24 mouse cellular contexts compared by ENCODE assay signal in genomic region chr10:117876801-117877200, GRCm38 (mm10). TPM values are rescaled to one million over a fixed set of nuclear protein-coding genes. Genes with fewer than 3 reads are reported as not detected.
DNase-seq lines count a peak whose midpoint lies in the region; ATAC-seq and TF ChIP-seq lines count a peak whose summit lies in the region.
"Had no signal": no experiment of that assay in that cellular context is flagged by ENCODE, and none has a peak within 500 bp of the region (broad histone marks: within the 10 kb centered on the region; RNA-seq: fewer than 3 reads in every experiment).

No protein-coding gene starts in this region.

- no peak for ATAC-seq in liver, postnatal 0 days
- ATAC-seq: forebrain, postnatal 0 days; inflammation-experienced regulatory T-cells, adult 6 months had no signal

- DNase-seq in left cerebral cortex, adult 18-20 months (ENCODE audit: low spot score in 2 of 2): peak; percentile 17 to 51
- no peak for DNase-seq in left cerebral cortex, postnatal 14 days (ENCODE audit: low spot score in 2 of 2)
- peak; percentile 44 for DNase-seq in right cerebral cortex, adult 18-20 months
- no peak for DNase-seq in right cerebral cortex, postnatal 25 days
- no peak for DNase-seq in liver, postnatal 0 days
- DNase-seq in right cerebral cortex, postnatal 36 days (ENCODE audit: low spot score in 2 of 2): peak; percentile 20 to 30
- DNase-seq in heart, adult 9 months (ENCODE audit: low spot score in 2 of 2): no peak
- DNase-seq: adrenal gland, adult 2 months; cerebellum, adult 11-12 months; cerebellum, postnatal 10 days; forebrain, postnatal 0 days; heart, postnatal 36 days; kidney, adult 8-10 months; kidney, postnatal 10 days; lung, postnatal 36 days; midbrain, embryonic 14.5 days; thymus, postnatal 4 days had no signal

- H3K4me2 ChIP-seq in liver, postnatal 0 days (ENCODE audit: low read depth, low read length): peak overlapping the region; percentile 31
- H3K4me2 ChIP-seq: heart, embryonic 15.5 days; hindbrain, embryonic 14.5 days; limb, embryonic 15.5 days; lung, embryonic 15.5 days; neural tube, embryonic 13.5 days had no signal

- H3K9me3 ChIP-seq in liver, postnatal 0 days (ENCODE audit: low read length): no peaks in the 10 kb centered on the region
- H3K9me3 ChIP-seq: forebrain, embryonic 10.5 days; heart, embryonic 15.5 days; limb, embryonic 15.5 days; lung, embryonic 15.5 days; neural tube, embryonic 13.5 days had no signal

- no peak for TF ChIP-seq CTCF in liver, postnatal 0 days (IDR thresholded peaks at IDR 0.05; ENCODE audit: low read depth)

- TF ChIP-seq EP300 in liver, postnatal 0 days (IDR thresholded peaks at IDR 0.05; ENCODE audit: low read depth): no peak

- 63% methylated on average over 8 of the region's 8 CpGs for WGBS in liver, postnatal 0 days (ENCODE audit: insufficient replicate concordance)

- H3K9ac ChIP-seq in liver, postnatal 0 days (replicated peaks): no peak overlapping the region
- H3K9ac ChIP-seq: forebrain, postnatal 0 days; heart, embryonic 15.5 days; hindbrain, embryonic 14.5 days; limb, embryonic 15.5 days; lung, embryonic 15.5 days; neural tube, embryonic 13.5 days had no signal

- H3K4me1 ChIP-seq in liver, postnatal 0 days (ENCODE audit: insufficient read depth): peaks cover 2% of the 10 kb centered on the region; the same call in 1 of the 2 replicates
- H3K4me1 ChIP-seq: forebrain, embryonic 10.5 days; heart, embryonic 15.5 days; limb, embryonic 15.5 days; lung, embryonic 15.5 days; neural tube, embryonic 13.5 days had no signal

- H3K36me3 ChIP-seq in liver, postnatal 0 days (replicated peaks; ENCODE audit: insufficient read depth, low read length): no peaks in the 10 kb centered on the region
- H3K36me3 ChIP-seq: forebrain, embryonic 10.5 days; heart, embryonic 15.5 days; limb, embryonic 15.5 days; lung, embryonic 15.5 days; neural tube, embryonic 13.5 days had no signal

- no peak overlapping the region for H3K4me3 ChIP-seq in liver, postnatal 0 days (ENCODE audit: low read depth, low read length)
- H3K4me3 ChIP-seq: forebrain, embryonic 10.5 days; heart, embryonic 15.5 days; limb, embryonic 15.5 days; lung, embryonic 15.5 days; neural tube, embryonic 13.5 days had no signal

- no peaks in the 10 kb centered on the region for H3K27me3 ChIP-seq in liver, postnatal 0 days (ENCODE audit: insufficient read depth, low read length)
- H3K27me3 ChIP-seq: heart, embryonic 15.5 days; limb, embryonic 15.5 days; lung, embryonic 15.5 days; neural tube, embryonic 13.5 days had no signal

- H3K27ac ChIP-seq in liver, postnatal 0 days (ENCODE audit: low read depth): no peak overlapping the region
- H3K27ac ChIP-seq: forebrain, embryonic 10.5 days; heart, embryonic 15.5 days; hindbrain, embryonic 14.5 days; limb, embryonic 15.5 days; lung, embryonic 15.5 days; neural tube, embryonic 13.5 days had no signal

- intact Hi-C loops in left cerebral cortex, postnatal 14 days (cut with DNase I): no loop called here

RNA-seq across cellular contexts. Expression of gene Rap1b, which starts 31.0 kb away (rescaled TPM):
- total RNA-seq in left cerebral cortex, adult 18-20 months (2021): 10 to 100 TPM; 56.7 to 65.4 TPM
- 10 to 100 TPM; 76.6 to 76.7 TPM for total RNA-seq in left cerebral cortex, postnatal 14 days (2021)
- polyA plus RNA-seq in liver, postnatal 0 days (2015; fragmentation: Nextera tagmentation; extraction: Ambion mirVana): 103 and 105 TPM in 2 replicates

Comparison
In these comparisons a context has a peak if more than half of its experiments do, and no peak if none do; other contexts are left out.
1. DNase-seq: peak in left cerebral cortex, adult 18-20 months (2 of 2), right cerebral cortex, adult 18-20 months (single experiment) and right cerebral cortex, postnatal 36 days (2 of 2); none in left cerebral cortex, postnatal 14 days (0 of 2), right cerebral cortex, postnatal 25 days (single experiment), liver, postnatal 0 days (single experiment) and heart, adult 9 months (0 of 2).